Mouse (Mus musculus): ENCODE data around the gene Rell1. TPM values are rescaled to one million over a fixed set of nuclear protein-coding genes. Genes with fewer than 3 reads are reported as not detected.
A peak's percentile ranks its signal among the peaks of the same experiment; 100 is the strongest.

The Rell1 gene
- polyA plus RNA-seq, 1 experiment from 2014 or later = 13.7 TPM

DNA sequence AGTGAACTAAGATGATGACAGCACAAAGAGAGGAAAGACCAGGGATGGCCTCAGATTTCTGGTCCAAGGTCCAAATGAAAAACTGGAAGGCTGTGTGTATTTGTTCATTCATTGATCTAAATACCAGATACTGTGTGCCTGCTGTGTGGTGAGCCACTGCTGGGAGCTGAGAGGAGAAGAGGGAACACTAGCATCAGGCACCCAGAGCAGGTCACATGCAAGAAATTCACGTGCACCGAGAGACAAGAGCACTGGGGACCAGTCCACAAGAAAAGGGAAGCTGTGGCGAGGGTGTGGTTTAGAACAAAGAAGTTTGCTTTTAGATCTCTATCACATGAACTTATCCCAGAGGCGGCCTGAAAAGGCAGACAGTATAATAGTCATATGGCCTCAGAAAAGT, 30.1 kb downstream of the Rell1 start:
- 81% methylated on average over 4 of the region's 4 CpGs for WGBS
- Histone ChIP-seq H3K9ac (ENCODE audit: low read depth, low read length) (no peak overlapping the region), H3K4me1 (ENCODE audit: control insufficient read depth, insufficient read depth, low read length) (no peaks in the 10 kb centered on the region; the same call in 1 of the 2 replicates), H3K36me3 (ENCODE audit: control insufficient read depth, insufficient read depth, low read length) (peaks cover 4% of the 10 kb centered on the region; the same call in 1 of the 2 replicates), H3K27ac (ENCODE audit: low read depth, low read length) (no peak overlapping the region), H3K4me2 (replicated peaks; ENCODE audit: low read depth, low read length) (no peak overlapping the region), H3K9me3 (ENCODE audit: control insufficient read depth, low read length) (no peaks in the 10 kb centered on the region), H3K4me3 (ENCODE audit: low read length) (no peak overlapping the region), H3K27me3 (ENCODE audit: control insufficient read depth, insufficient read depth, low read length) (no peaks in the 10 kb centered on the region)
- ATAC-seq (ENCODE audit: low FRiP score, low TSS enrichment) = no peak

- H3K36me3 ChIP-seq (ENCODE audit: control insufficient read depth, insufficient read depth, low read length) = peaks cover 4% of the 10 kb centered on the region; the same call in 1 of the 2 replicates
- no peaks in the 10 kb centered on the region for H3K27me3 ChIP-seq (ENCODE audit: control insufficient read depth, insufficient read depth, low read length)
- no peaks in the 10 kb centered on the region for H3K9me3 ChIP-seq (ENCODE audit: control insufficient read depth, low read length)
- no peak overlapping the region for H3K9ac ChIP-seq (ENCODE audit: low read depth, low read length)
- no peak overlapping the region for H3K4me3 ChIP-seq (ENCODE audit: low read length)
- H3K4me2 ChIP-seq (replicated peaks; ENCODE audit: low read depth, low read length) = no peak overlapping the region
- peak; percentile 71 for ATAC-seq (ENCODE audit: low FRiP score, low TSS enrichment)
- 31% methylated on average over 6 of the region's 6 CpGs for WGBS
- H3K27ac ChIP-seq (ENCODE audit: low read depth, low read length) = no peak overlapping the region
- H3K4me1 ChIP-seq (ENCODE audit: control insufficient read depth, insufficient read depth, low read length) = peaks cover 6% of the 10 kb centered on the region
Observed at GRCm38 (mm10) chr5:63936740-63937139, 32.0 kb downstream of the Rell1 start.

- 89% methylated on average over 6 of the region's 6 CpGs for WGBS
- no peak overlapping the region for H3K4me3 ChIP-seq (ENCODE audit: low read length)
- no peaks in the 10 kb centered on the region for H3K9me3 ChIP-seq (ENCODE audit: control insufficient read depth, low read length)
- ATAC-seq (ENCODE audit: low FRiP score, low TSS enrichment) = no peak
- no peak overlapping the region for H3K4me2 ChIP-seq (replicated peaks; ENCODE audit: low read depth, low read length)
- no peaks in the 10 kb centered on the region for H3K27me3 ChIP-seq (ENCODE audit: control insufficient read depth, insufficient read depth, low read length)
- peaks cover 4% of the 10 kb centered on the region; the same call in 1 of the 2 replicates for H3K36me3 ChIP-seq (ENCODE audit: control insufficient read depth, insufficient read depth, low read length)
- peaks cover 6% of the 10 kb centered on the region for H3K4me1 ChIP-seq (ENCODE audit: control insufficient read depth, insufficient read depth, low read length)
- H3K9ac ChIP-seq (ENCODE audit: low read depth, low read length) = no peak overlapping the region
- no peak overlapping the region for H3K27ac ChIP-seq (ENCODE audit: low read depth, low read length)
Observed at GRCm38 (mm10) chr5:63935581-63935980, 33.1 kb downstream of the Rell1 start.

GRCm38 (mm10) chr5:63932829-63933228, 35.9 kb downstream of the Rell1 start:
- peaks cover 6% of the 10 kb centered on the region for H3K4me1 ChIP-seq (ENCODE audit: control insufficient read depth, insufficient read depth, low read length)
- no peaks in the 10 kb centered on the region for H3K9me3 ChIP-seq (ENCODE audit: control insufficient read depth, low read length)
- H3K4me3 ChIP-seq (ENCODE audit: low read length) = no peak overlapping the region
- H3K27ac ChIP-seq (ENCODE audit: low read depth, low read length) = no peak overlapping the region
- WGBS = 51% methylated on average over 10 of the region's 10 CpGs
- peaks cover 15% of the 10 kb centered on the region; the same call in 1 of the 2 replicates for H3K36me3 ChIP-seq (ENCODE audit: control insufficient read depth, insufficient read depth, low read length)
- no peaks in the 10 kb centered on the region for H3K27me3 ChIP-seq (ENCODE audit: control insufficient read depth, insufficient read depth, low read length)
- ATAC-seq (ENCODE audit: low FRiP score, low TSS enrichment) = no peak
- no peak overlapping the region for H3K9ac ChIP-seq (ENCODE audit: low read depth, low read length)
- H3K4me2 ChIP-seq (replicated peaks; ENCODE audit: low read depth, low read length) = no peak overlapping the region

- Histone ChIP-seq H3K27ac (ENCODE audit: low read depth, low read length) (no peak overlapping the region), H3K4me3 (ENCODE audit: low read length) (no peak overlapping the region), H3K36me3 (ENCODE audit: control insufficient read depth, insufficient read depth, low read length) (peaks cover 15% of the 10 kb centered on the region; the same call in 1 of the 2 replicates), H3K27me3 (ENCODE audit: control insufficient read depth, insufficient read depth, low read length) (no peaks in the 10 kb centered on the region), H3K4me1 (ENCODE audit: control insufficient read depth, insufficient read depth, low read length) (peaks cover 6% of the 10 kb centered on the region; the same call in 1 of the 2 replicates), H3K9ac (ENCODE audit: low read depth, low read length) (no peak overlapping the region), H3K9me3 (ENCODE audit: control insufficient read depth, low read length) (no peaks in the 10 kb centered on the region), H3K4me2 (replicated peaks; ENCODE audit: low read depth, low read length) (no peak overlapping the region)
- ATAC-seq (ENCODE audit: low FRiP score, low TSS enrichment) = no peak
- WGBS = 58% methylated on average over 4 of the region's 4 CpGs
Observed at GRCm38 (mm10) chr5:63930824-63931358, 37.8 kb downstream of the Rell1 start.

DNA sequence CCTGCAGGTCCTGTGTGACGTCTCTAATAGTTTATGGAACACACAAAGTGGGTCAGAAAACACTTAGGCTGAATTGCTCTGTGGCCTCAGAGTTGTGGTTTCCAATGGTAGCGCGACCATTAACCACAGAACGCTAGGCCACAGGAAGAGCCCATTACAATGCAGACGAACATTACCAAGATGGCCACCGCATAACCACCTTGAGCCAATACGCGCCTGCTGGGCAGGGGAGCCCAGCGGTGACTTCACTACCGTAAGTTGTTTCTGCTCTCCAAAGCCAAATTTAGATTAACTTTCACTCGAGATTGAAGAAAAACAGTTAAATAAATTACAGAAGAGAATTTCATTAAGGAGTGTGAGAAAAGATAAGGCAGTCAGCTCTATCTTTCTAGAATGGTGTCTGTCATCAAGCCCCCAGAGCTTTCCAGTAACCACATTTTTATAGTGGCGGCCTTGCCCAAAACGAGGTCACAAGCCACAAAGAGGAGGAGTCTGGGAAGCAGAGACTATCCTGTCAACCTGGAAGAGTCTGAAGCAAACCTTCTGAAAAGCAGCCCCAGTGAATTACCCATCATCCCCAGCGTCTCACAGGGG, 43.6 kb downstream of the Rell1 start:
- WGBS = 92% methylated on average over 14 of the region's 14 CpGs
- Histone ChIP-seq H3K27me3 (ENCODE audit: control insufficient read depth, insufficient read depth, low read length) (no peaks in the 10 kb centered on the region), H3K9me3 (ENCODE audit: control insufficient read depth, low read length) (no peaks in the 10 kb centered on the region), H3K4me2 (replicated peaks; ENCODE audit: low read depth, low read length) (no peak overlapping the region), H3K36me3 (ENCODE audit: control insufficient read depth, insufficient read depth, low read length) (0 out of 2 replicates have a peak, but pooled peaks cover 14% of the 10 kb centered on the region), H3K4me1 (ENCODE audit: control insufficient read depth, insufficient read depth, low read length) (no peaks in the 10 kb centered on the region), H3K27ac (ENCODE audit: low read depth, low read length) (no peak overlapping the region), H3K9ac (ENCODE audit: low read depth, low read length) (no peak overlapping the region), H3K4me3 (ENCODE audit: low read length) (no peak overlapping the region)
- no peak for ATAC-seq (ENCODE audit: low FRiP score, low TSS enrichment)

DNA sequence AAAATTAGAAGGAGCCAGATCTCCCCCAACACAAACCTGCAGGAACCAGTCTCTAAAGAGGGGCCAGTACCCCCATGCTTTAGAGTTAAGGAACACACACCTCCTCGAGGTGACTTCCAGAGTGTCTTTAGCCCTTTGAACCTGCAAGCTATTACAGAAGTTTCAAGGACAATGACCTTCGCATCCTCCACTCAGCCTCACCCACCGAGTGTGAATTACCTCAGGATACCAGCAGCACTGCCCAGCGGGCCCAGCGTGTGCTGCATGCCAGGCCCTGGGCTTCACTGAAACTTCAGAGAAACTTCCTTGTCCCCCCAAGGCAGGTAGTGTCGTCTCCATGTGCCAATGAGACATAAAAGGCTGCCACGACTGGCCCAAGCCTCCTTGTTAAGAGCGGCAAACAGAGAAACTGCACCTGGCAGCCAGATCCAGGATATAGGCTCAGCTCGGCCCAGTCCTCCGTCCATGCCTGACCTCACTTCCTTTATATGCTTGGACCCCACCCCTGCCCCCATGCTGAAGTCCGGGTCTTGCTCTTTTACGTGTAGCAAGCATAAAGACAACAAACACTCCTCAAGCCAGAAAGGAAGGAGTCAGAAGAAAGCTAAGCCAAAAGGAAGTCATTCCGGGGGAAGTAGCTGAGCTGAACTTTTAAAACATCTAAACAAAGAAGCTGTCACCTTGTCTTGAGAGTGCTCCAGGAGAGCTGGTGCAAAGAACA, 45.2 kb downstream of the Rell1 start:
- Histone ChIP-seq H3K4me1 (ENCODE audit: control insufficient read depth, insufficient read depth, low read length) (no peaks in the 10 kb centered on the region), H3K4me2 (replicated peaks; ENCODE audit: low read depth, low read length) (no peak overlapping the region), H3K9me3 (ENCODE audit: control insufficient read depth, low read length) (no peaks in the 10 kb centered on the region), H3K4me3 (ENCODE audit: low read length) (no peak overlapping the region), H3K27me3 (ENCODE audit: control insufficient read depth, insufficient read depth, low read length) (no peaks in the 10 kb centered on the region), H3K27ac (ENCODE audit: low read depth, low read length) (no peak overlapping the region), H3K9ac (ENCODE audit: low read depth, low read length) (no peak overlapping the region), H3K36me3 (ENCODE audit: control insufficient read depth, insufficient read depth, low read length) (0 out of 2 replicates have a peak, but pooled peaks cover 2% of the 10 kb centered on the region)
- WGBS = 67% methylated on average over 13 of the region's 13 CpGs
- 0 out of 2 replicates have a peak, but pooled peaks have one; percentile 49 for ATAC-seq (ENCODE audit: low FRiP score, low TSS enrichment)

GRCm38 (mm10) chr5:63918201-63918600, 50.5 kb downstream of the Rell1 start:
- Histone ChIP-seq H3K4me2 (replicated peaks; ENCODE audit: low read depth, low read length) (no peak overlapping the region), H3K36me3 (ENCODE audit: control insufficient read depth, insufficient read depth, low read length) (0 out of 2 replicates have a peak, but pooled peaks cover 2% of the 10 kb centered on the region), H3K27me3 (ENCODE audit: control insufficient read depth, insufficient read depth, low read length) (no peaks in the 10 kb centered on the region), H3K9ac (ENCODE audit: low read depth, low read length) (no peak overlapping the region), H3K4me3 (ENCODE audit: low read length) (no peak overlapping the region), H3K27ac (ENCODE audit: low read depth, low read length) (no peak overlapping the region), H3K4me1 (ENCODE audit: control insufficient read depth, insufficient read depth, low read length) (no peaks in the 10 kb centered on the region), H3K9me3 (ENCODE audit: control insufficient read depth, low read length) (no peaks in the 10 kb centered on the region)
- no peak for ATAC-seq (ENCODE audit: low FRiP score, low TSS enrichment)
- WGBS = 64% methylated on average over 4 of the region's 4 CpGs
